Mouse (Mus musculus) midbrain, embryonic 15.5 days (tissue): ENCODE measurements around the gene Creg1. TPM values are rescaled to one million over a fixed set of nuclear protein-coding genes. Genes with fewer than 3 reads are reported as not detected.
A peak's percentile ranks its signal among the peaks of the same experiment; 100 is the strongest.

Experiments used
- ATAC-seq: fragments of 200-750 bp; cut with Nextera tagmentation; replicated peaks from 2 replicates; pipeline ENCODE4 v1.8.0; 2017; ENCODE audit warnings: moderate TSS enrichment
- H3K27ac ChIP-seq: fragments of 300-500 bp; sonication (generic); 2 replicates; pipeline ENCODE4 v1.5.1; 2015; ENCODE audit warnings: mild to moderate bottlenecking, inconsistent platforms
- H3K27me3 ChIP-seq: fragments of 300-500 bp; sonication (generic); replicated peaks from 2 replicates; pipeline ENCODE4 v1.6.1; 2015; ENCODE audit warnings: inconsistent platforms
- H3K36me3 ChIP-seq: fragments of 300-500 bp; sonication (generic); replicated peaks from 2 replicates; pipeline ENCODE4 v1.6.1; 2015; ENCODE audit warnings: inconsistent platforms
- H3K4me1 ChIP-seq: fragments of 300-500 bp; sonication (generic); 2 replicates; pipeline ENCODE4 v1.6.1; 2015; ENCODE audit warnings: inconsistent platforms
- H3K4me2 ChIP-seq: fragments of 300-500 bp; sonication (generic); 2 replicates; pipeline ENCODE4 v1.6.1; 2015; ENCODE audit warnings: inconsistent platforms, mild to moderate bottlenecking, moderate library complexity
- H3K4me3 ChIP-seq: fragments of 300-500 bp; sonication (generic); 2 replicates; pipeline ENCODE4 v1.5.1; 2015; ENCODE audit warnings: mild to moderate bottlenecking, inconsistent platforms
- H3K9ac ChIP-seq: fragments of 300-500 bp; sonication (generic); 2 replicates; pipeline ENCODE4 v1.6.1; 2015; ENCODE audit warnings: mild to moderate bottlenecking, inconsistent platforms
- H3K9me3 ChIP-seq: fragments of 300-500 bp; sonication (generic); 2 replicates; pipeline ENCODE4 v1.6.1; 2016; ENCODE audit warnings: inconsistent platforms
- WGBS: fragments of 180-500 bp; shearing (Covaris S2); methylation state at CpG from one replicate; pipeline ENCODE4 v1.1.7; 2015; ENCODE audit warnings: mixed read lengths; 5-methylcytosine and 5-hydroxymethylcytosine counted together
- polyA plus RNA-seq: library from polyadenylated mRNA; unstranded; fragments of >200 nt; fragmentation: Nextera tagmentation; extraction: Ambion mirVana; gene quantifications from 2 replicates; pipeline ENCODE4 v1.2.1, GENCODE M21; 2015

Creg1 gene
- polyA plus RNA-seq, 1 experiment from 2014 or later = 29.3 TPM

DNA sequence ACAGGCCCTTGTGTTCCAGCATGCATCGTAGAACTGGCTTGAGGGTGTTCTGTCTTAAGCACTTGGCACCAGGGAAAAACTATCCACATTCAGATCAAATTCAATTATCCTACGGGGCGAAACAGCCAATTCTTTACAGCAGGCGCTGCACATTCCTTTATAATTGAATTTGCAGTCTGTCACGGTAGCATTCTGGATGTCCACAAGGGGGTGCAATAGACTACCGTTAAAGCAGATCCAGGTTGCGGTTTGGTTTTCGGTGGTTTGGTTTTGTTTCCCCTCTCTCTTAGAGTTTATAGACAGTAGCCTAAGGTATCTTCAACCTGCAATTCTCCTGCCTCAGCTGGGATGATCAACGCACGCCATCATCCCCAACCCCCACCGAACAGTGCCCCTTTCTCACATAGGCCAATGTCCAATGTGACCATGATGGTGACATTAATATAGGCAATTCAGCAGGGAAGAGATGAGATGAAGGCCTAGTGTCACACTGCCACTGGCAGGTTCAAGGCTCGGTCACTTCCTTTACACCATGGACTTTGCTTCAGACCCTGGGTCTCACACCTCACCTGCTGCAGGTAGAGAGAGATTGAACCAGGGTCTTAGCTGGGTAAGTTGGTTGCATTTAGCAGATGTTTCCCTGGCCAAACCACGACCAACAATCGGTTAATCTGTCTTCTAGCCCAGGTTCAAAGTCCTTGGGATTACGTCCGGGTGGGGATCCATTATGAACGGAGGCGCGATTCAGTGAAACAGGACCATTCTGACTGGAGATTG, 12.2 kb downstream of the Creg1 start:
- 41% methylated on average over 19 of the region's 19 CpGs for whole genome bisulfite sequencing
- Histone ChIP-seq H3K9ac (no peak overlapping the region), H3K27ac (no peak overlapping the region), H3K4me3 (no peak overlapping the region), H3K9me3 (no peaks in the 10 kb centered on the region), H3K27me3 (peaks cover 23% of the 10 kb centered on the region), H3K4me1 (peaks cover 7% of the 10 kb centered on the region), H3K4me2 (no peak overlapping the region), H3K36me3 (no peaks in the 10 kb centered on the region)
- ATAC-seq = 0 out of 2 replicates have a peak, but pooled peaks have one; percentile 18

GRCm38 (mm10) chr1:165779954-165780585, 16.5 kb downstream of the Creg1 start:
- Histone ChIP-seq H3K4me3 (peak overlapping the region; percentile 24), H3K27ac (no peak overlapping the region), H3K27me3 (peaks cover 23% of the 10 kb centered on the region), H3K4me1 (peaks cover 9% of the 10 kb centered on the region), H3K9me3 (no peaks in the 10 kb centered on the region), H3K4me2 (peak overlapping the region; percentile 49), H3K36me3 (no peaks in the 10 kb centered on the region), H3K9ac (no peak overlapping the region)
- 3% methylated on average over 13 of the region's 13 CpGs for WGBS
- ATAC-seq = peak; percentile 60

DNA sequence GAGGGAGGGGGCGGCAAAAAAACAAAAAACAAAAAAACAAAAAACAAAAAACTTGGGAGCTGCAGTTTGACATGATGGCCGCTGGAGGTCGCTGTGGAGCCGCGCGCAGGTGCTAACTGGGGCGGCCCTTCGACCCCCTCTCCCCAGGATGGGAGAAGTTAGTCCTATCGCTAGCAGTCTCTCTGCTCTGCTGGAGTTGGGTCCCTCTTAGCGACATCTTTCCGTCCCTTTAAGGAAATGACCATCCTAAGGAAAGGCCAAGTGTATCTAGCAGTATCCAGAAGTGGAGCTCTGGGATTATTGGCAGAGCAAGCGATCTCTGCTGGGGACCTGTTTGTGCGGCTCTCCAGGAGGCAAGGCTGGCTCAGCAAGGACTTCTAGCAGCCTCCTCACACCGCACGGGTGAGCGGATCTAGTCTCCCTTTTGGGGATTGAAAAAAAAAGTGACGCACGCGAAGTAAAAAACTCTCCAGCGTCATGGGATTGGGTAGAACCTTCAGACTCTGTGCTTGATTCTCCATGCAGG, 17.1 kb downstream of the Creg1 start:
- Histone ChIP-seq H3K36me3 (no peaks in the 10 kb centered on the region), H3K9ac (peak overlapping the region; percentile 15; the same call in 1 of the 2 replicates), H3K4me1 (peaks cover 9% of the 10 kb centered on the region), H3K4me2 (peak overlapping the region; percentile 49), H3K9me3 (no peaks in the 10 kb centered on the region), H3K27ac (no peak overlapping the region), H3K4me3 (peak overlapping the region; percentile 24), H3K27me3 (peaks cover 23% of the 10 kb centered on the region)
- ATAC-seq = peak; percentile 68
- WGBS = 2% methylated on average over 20 of the region's 20 CpGs

GRCm38 (mm10) chr1:165781426-165781825, 17.9 kb downstream of the Creg1 start:
- H3K4me1 ChIP-seq = peaks cover 17% of the 10 kb centered on the region

GRCm38 (mm10) chr1:165781911-165782310, 18.4 kb downstream of the Creg1 start:
- ATAC-seq = no peak
- no peak overlapping the region for H3K4me3 ChIP-seq
- 91% methylated on average over 12 of the region's 12 CpGs for WGBS
- peaks cover 18% of the 10 kb centered on the region for H3K4me1 ChIP-seq
- H3K9me3 ChIP-seq = no peaks in the 10 kb centered on the region
- H3K4me2 ChIP-seq = no peak overlapping the region
- peaks cover 23% of the 10 kb centered on the region for H3K27me3 ChIP-seq
- H3K27ac ChIP-seq = no peak overlapping the region
- H3K36me3 ChIP-seq = no peaks in the 10 kb centered on the region
- H3K9ac ChIP-seq = no peak overlapping the region

More at GRCm38 (mm10) chr1:165781426-165781825, 17.9 kb downstream of the Creg1 start:
- no peak for ATAC-seq
- Histone ChIP-seq H3K36me3 (no peaks in the 10 kb centered on the region), H3K4me2 (no peak overlapping the region), H3K4me3 (no peak overlapping the region), H3K27me3 (peaks cover 23% of the 10 kb centered on the region), H3K27ac (no peak overlapping the region), H3K9ac (no peak overlapping the region), H3K9me3 (no peaks in the 10 kb centered on the region)
- 81% methylated on average over 9 of the region's 9 CpGs for WGBS

DNA sequence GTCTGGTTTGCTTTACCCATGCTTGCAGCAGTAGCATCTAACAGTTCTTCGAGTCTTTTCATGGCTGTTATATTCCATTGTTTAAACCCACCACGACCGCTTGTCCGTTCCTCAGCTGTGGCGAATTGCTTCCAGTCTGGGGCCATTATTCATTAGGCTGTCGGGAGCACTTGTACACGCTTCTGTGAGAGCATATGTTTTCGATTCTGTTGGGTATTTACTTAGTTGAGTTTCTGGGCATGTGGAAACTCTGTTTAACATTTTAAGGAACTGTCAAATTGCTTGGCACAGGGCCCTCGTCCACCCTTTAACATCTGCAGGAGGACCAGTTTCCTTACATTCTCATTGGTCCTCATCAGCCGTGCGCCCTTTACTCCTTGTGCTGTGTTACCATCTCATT, 22.8 kb downstream of the Creg1 start:
- H3K27ac ChIP-seq = no peak overlapping the region

GRCm38 (mm10) chr1:165788511-165788910, 25.0 kb downstream of the Creg1 start, which contains the start of gene Cd247:
Cd247 (plus strand) TSS chr1:165788681.
- no peak within 1 kb of the TSS for H3K4me3 ChIP-seq
- no peak within 1 kb of the TSS for H3K9ac ChIP-seq
- H3K9me3 ChIP-seq = no peaks in the 10 kb centered on the region
- no peak within 1 kb of the TSS for H3K4me2 ChIP-seq
- peaks cover 8% of the 10 kb centered on the region for H3K4me1 ChIP-seq
- 0 out of 2 replicates have a peak, but pooled peaks cover 3% of the 10 kb centered on the region for H3K27me3 ChIP-seq
- H3K27ac ChIP-seq = no peak within 1 kb of the TSS
- H3K36me3 ChIP-seq = no peaks in the 10 kb centered on the region
- ATAC-seq = no peak
- 70% methylated on average over 8 of the region's 8 CpGs for WGBS

More for the DNA sequence above, 22.8 kb downstream of the Creg1 start:
- 26% methylated on average over 11 of the region's 11 CpGs for WGBS
- ATAC-seq = no peak
- Histone ChIP-seq H3K27me3 (0 out of 2 replicates have a peak, but pooled peaks cover 3% of the 10 kb centered on the region), H3K9ac (no peak overlapping the region), H3K4me1 (peaks cover 8% of the 10 kb centered on the region), H3K36me3 (no peaks in the 10 kb centered on the region), H3K4me3 (no peak overlapping the region), H3K4me2 (peak overlapping the region; percentile 10; the same call in 1 of the 2 replicates), H3K9me3 (no peaks in the 10 kb centered on the region)

- H3K9ac ChIP-seq = no peak overlapping the region
- 85% methylated on average over 17 of the region's 17 CpGs for WGBS
- H3K36me3 ChIP-seq = no peaks in the 10 kb centered on the region
- no peaks in the 10 kb centered on the region for H3K9me3 ChIP-seq
- H3K27me3 ChIP-seq = 0 out of 2 replicates have a peak, but pooled peaks cover 3% of the 10 kb centered on the region
- no peak overlapping the region for H3K27ac ChIP-seq
- peaks cover 8% of the 10 kb centered on the region for H3K4me1 ChIP-seq
- ATAC-seq = no peak
- no peak overlapping the region for H3K4me2 ChIP-seq
- no peak overlapping the region for H3K4me3 ChIP-seq
Observed at GRCm38 (mm10) chr1:165789066-165789660, 25.6 kb downstream of the Creg1 start.

DNA sequence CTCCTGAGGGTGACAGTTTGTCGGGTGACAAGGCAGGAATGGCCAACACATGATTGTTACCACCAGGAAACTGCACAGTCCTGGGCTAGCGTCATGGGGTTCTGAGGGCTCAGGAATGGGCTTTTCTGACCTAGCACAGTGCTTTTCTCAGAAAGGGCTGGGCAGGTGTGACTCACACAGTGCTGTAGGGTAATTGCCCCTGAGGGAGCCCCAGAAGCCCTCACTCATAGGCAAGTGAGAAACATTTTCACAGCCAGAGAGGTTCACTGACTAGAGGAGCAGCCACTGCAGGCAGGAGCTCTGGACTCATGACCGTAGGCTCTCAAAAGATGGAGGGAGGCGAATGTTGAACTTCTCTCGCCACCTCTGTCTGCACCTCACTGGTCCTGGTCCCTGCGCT, 26.4 kb downstream of the Creg1 start:
- H3K27ac ChIP-seq = no peak overlapping the region
- no peak for ATAC-seq
- H3K9ac ChIP-seq = no peak overlapping the region
- H3K4me3 ChIP-seq = no peak overlapping the region
- H3K27me3 ChIP-seq = 0 out of 2 replicates have a peak, but pooled peaks cover 3% of the 10 kb centered on the region
- H3K4me2 ChIP-seq = no peak overlapping the region
- no peaks in the 10 kb centered on the region for H3K9me3 ChIP-seq
- no peaks in the 10 kb centered on the region for H3K36me3 ChIP-seq
- H3K4me1 ChIP-seq = peaks cover 8% of the 10 kb centered on the region
- 91% methylated on average over 6 of the region's 6 CpGs for WGBS

DNA sequence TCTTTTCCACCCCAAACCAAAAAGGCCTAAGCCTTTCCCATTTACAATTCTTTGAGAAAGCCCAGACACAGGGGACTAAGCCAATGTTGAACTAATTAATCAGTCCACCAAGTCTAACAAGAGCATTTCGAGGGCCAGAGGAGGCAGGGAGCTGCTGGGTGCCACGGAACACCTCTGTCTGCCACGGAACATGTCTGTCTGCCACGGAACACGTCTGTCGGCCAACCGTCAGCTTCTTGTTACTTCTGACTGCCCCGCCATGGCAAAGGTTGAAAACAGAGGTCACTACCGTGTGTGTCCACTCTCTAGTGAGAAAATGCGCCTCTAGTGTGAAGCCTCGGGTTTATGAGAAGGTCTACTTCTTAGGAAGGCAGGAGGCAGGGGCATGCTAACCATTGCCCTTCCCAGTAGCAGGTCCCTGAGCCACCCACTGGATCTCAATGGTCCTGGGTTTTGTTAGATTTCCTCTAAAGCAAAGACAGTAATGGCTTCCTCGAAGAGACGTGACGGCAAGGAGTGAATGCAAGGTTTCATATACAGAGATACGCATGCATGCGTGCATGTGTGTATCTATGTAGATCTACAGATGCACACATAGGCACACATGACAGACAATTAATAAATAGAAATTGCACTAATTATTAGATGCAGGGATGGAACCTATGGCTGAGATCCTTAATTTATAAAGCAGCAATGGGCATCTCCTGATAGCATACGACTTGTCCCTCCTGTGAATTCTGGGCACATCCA, 27.1 kb downstream of the Creg1 start:
- Histone ChIP-seq H3K27me3 (0 out of 2 replicates have a peak, but pooled peaks cover 3% of the 10 kb centered on the region), H3K27ac (no peak overlapping the region), H3K4me2 (no peak overlapping the region), H3K4me1 (peaks cover 8% of the 10 kb centered on the region), H3K4me3 (no peak overlapping the region), H3K9ac (no peak overlapping the region), H3K9me3 (no peaks in the 10 kb centered on the region), H3K36me3 (no peaks in the 10 kb centered on the region)
- ATAC-seq = no peak
- WGBS = 90% methylated on average over 17 of the region's 17 CpGs

DNA sequence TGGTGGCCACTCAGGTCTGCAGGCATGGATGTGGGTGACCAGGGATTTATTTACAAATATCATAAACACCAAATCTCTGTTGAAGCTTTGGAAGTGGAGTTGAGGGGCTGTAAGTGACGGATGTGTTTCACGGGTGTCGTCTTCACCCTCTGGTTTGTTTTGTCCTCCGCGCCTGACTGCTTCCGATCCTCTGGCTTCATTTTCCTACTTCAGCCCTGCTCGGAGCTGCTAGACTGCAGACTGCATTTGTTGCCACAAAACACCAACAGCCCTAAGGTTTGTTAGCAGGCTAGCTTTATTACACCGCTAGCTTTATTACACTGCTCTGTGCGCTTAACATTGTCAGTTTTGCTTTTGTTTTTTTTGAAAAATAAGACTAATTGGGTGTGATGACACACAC, 27.9 kb downstream of the Creg1 start:
- H3K27me3 ChIP-seq = 0 out of 2 replicates have a peak, but pooled peaks cover 3% of the 10 kb centered on the region
- 81% methylated on average over 9 of the region's 9 CpGs for WGBS
- no peak overlapping the region for H3K4me2 ChIP-seq
- no peaks in the 10 kb centered on the region for H3K9me3 ChIP-seq
- no peak overlapping the region for H3K27ac ChIP-seq
- H3K4me1 ChIP-seq = peaks cover 1% of the 10 kb centered on the region; the same call in 1 of the 2 replicates
- no peak overlapping the region for H3K9ac ChIP-seq
- no peak overlapping the region for H3K4me3 ChIP-seq
- H3K36me3 ChIP-seq = no peaks in the 10 kb centered on the region
- no peak for ATAC-seq
